Mouse (Mus musculus) thymus, adult 2 months (tissue): ENCODE data around the gene Qk.

Source experiments
- CTCF ChIP-seq: fragments of 200-500 bp; IDR thresholded peaks from 2 replicates; pipeline ENCODE4 v1.5.1; 2012; ENCODE audit warnings: mild to moderate bottlenecking, control low read depth, low read length, moderate library complexity, borderline replicate concordance; ENCODE audit not compliant: control insufficient read depth, poor library complexity, insufficient read depth; ENCODE audit errors: extremely low read depth
- POLR2A ChIP-seq: fragments of 200-500 bp; IDR thresholded peaks from 2 replicates; pipeline ENCODE4 v1.6.1; 2012; ENCODE audit warnings: mild to moderate bottlenecking, low read length, control low read depth, moderate library complexity; ENCODE audit not compliant: control insufficient read depth, poor library complexity, insufficient read depth; ENCODE audit errors: extremely low read depth

DNA sequence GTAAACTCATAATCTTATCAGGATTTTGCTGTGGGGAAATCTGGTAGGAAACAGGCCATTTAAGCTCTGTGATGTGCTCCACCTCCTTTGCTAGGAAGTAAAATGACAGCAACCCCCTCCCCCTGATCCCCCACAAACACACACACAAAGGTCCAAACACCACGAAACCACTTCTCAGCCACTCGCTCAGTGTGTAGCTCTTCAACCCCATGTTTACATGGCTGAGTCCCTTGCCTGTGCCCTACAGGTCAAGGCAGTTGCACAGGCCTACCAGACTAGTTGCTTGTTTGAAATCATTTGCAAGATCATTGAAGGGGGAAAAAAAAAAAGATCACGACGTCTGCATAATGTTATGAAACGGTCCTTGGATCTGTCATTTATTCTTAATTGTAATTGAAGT, 9.8 kb upstream of the Qk start:
- TF ChIP-seq CTCF: no peak
- no peak for TF ChIP-seq POLR2A
